Mouse (Mus musculus): Measurements from ENCODE around the gene Il12rb1. TPM values are rescaled to one million over a fixed set of nuclear protein-coding genes. Genes with fewer than 3 reads are reported as not detected.
"Not testable (repeated sequence)": the region's sequence is repeated elsewhere in the genome, so short reads cannot be mapped to it uniquely, and the experiment has no call there.

Gene Il12rb1
- total RNA-seq, 1 experiment from 2014 or later = 6.1 TPM

- no peak for ATAC-seq (replicated peaks in 1 of 2; ENCODE audit: insufficient read depth in 1 of 2, low FRiP score in 2 of 2, low TSS enrichment in 1 of 2, low read depth in 1 of 2, poor library complexity in 2 of 2, severe bottlenecking in 2 of 2)
These were observed 879 bp downstream of the Il12rb1 start for GRCm38 (mm10) chr8:70808955-70809701.

- ATAC-seq (replicated peaks in 1 of 2; ENCODE audit: insufficient read depth in 1 of 2, low FRiP score in 2 of 2, low TSS enrichment in 1 of 2, low read depth in 1 of 2, poor library complexity in 2 of 2, severe bottlenecking in 2 of 2) = peak; percentile 25 to 42; a peak in 1 of 4 replicates
These were observed 2.9 kb downstream of the Il12rb1 start for GRCm38 (mm10) chr8:70810962-70811680.

GRCm38 (mm10) chr8:70812055-70812454 lies 3.8 kb downstream of the Il12rb1 start:
- no peak for ATAC-seq (replicated peaks in 1 of 2; ENCODE audit: insufficient read depth in 1 of 2, low FRiP score in 2 of 2, low TSS enrichment in 1 of 2, low read depth in 1 of 2, poor library complexity in 2 of 2, severe bottlenecking in 2 of 2)

- no peak for ATAC-seq (replicated peaks in 1 of 2; ENCODE audit: insufficient read depth in 1 of 2, low FRiP score in 2 of 2, low TSS enrichment in 1 of 2, low read depth in 1 of 2, poor library complexity in 2 of 2, severe bottlenecking in 2 of 2)
These were observed 4.6 kb downstream of the Il12rb1 start for GRCm38 (mm10) chr8:70812885-70813284.

- ATAC-seq (replicated peaks in 1 of 2; ENCODE audit: insufficient read depth in 1 of 2, low FRiP score in 2 of 2, low TSS enrichment in 1 of 2, low read depth in 1 of 2, poor library complexity in 2 of 2, severe bottlenecking in 2 of 2) = no peak
These were observed 8.4 kb downstream of the Il12rb1 start for GRCm38 (mm10) chr8:70816679-70817078.

GRCm38 (mm10) chr8:70820101-70820935 lies 12.1 kb downstream of the Il12rb1 start:
- no peak for ATAC-seq (replicated peaks in 1 of 2; ENCODE audit: insufficient read depth in 1 of 2, low FRiP score in 2 of 2, low TSS enrichment in 1 of 2, low read depth in 1 of 2, poor library complexity in 2 of 2, severe bottlenecking in 2 of 2)

GRCm38 (mm10) chr8:70821399-70821962 lies 13.2 kb downstream of the Il12rb1 start:
- peak; percentile 85 to 88 for ATAC-seq (replicated peaks in 1 of 2; ENCODE audit: insufficient read depth in 1 of 2, low FRiP score in 2 of 2, low TSS enrichment in 1 of 2, low read depth in 1 of 2, poor library complexity in 2 of 2, severe bottlenecking in 2 of 2)

- ATAC-seq (replicated peaks in 1 of 2; ENCODE audit: insufficient read depth in 1 of 2, low FRiP score in 2 of 2, low TSS enrichment in 1 of 2, low read depth in 1 of 2, poor library complexity in 2 of 2, severe bottlenecking in 2 of 2) = no peak
These were observed 13.7 kb downstream of the Il12rb1 start for GRCm38 (mm10) chr8:70821992-70822391.

- ATAC-seq (replicated peaks in 1 of 2; ENCODE audit: insufficient read depth in 1 of 2, low FRiP score in 2 of 2, low TSS enrichment in 1 of 2, low read depth in 1 of 2, poor library complexity in 2 of 2, severe bottlenecking in 2 of 2) = not testable (repeated sequence)
These were observed 14.3 kb downstream of the Il12rb1 start for GRCm38 (mm10) chr8:70822594-70822993.

- ATAC-seq (replicated peaks in 1 of 2; ENCODE audit: insufficient read depth in 1 of 2, low FRiP score in 2 of 2, low TSS enrichment in 1 of 2, low read depth in 1 of 2, poor library complexity in 2 of 2, severe bottlenecking in 2 of 2) = no peak
These were observed 15.6 kb downstream of the Il12rb1 start for GRCm38 (mm10) chr8:70823802-70824201.

- no peak for ATAC-seq (replicated peaks in 1 of 2; ENCODE audit: insufficient read depth in 1 of 2, low FRiP score in 2 of 2, low TSS enrichment in 1 of 2, low read depth in 1 of 2, poor library complexity in 2 of 2, severe bottlenecking in 2 of 2)
These were observed 17.6 kb downstream of the Il12rb1 start for GRCm38 (mm10) chr8:70825816-70826215.

- 0 out of 4 replicates have a peak, but pooled peaks of 1 of the 2 experiments have one; percentile 32 for ATAC-seq (replicated peaks in 1 of 2; ENCODE audit: insufficient read depth in 1 of 2, low FRiP score in 2 of 2, low TSS enrichment in 1 of 2, low read depth in 1 of 2, poor library complexity in 2 of 2, severe bottlenecking in 2 of 2)
These were observed 18.8 kb downstream of the Il12rb1 start for GRCm38 (mm10) chr8:70827010-70827409.

- no peak for ATAC-seq (replicated peaks in 1 of 2; ENCODE audit: insufficient read depth in 1 of 2, low FRiP score in 2 of 2, low TSS enrichment in 1 of 2, low read depth in 1 of 2, poor library complexity in 2 of 2, severe bottlenecking in 2 of 2)
These were observed 19.5 kb downstream of the Il12rb1 start for GRCm38 (mm10) chr8:70827796-70828195.

- ATAC-seq (replicated peaks in 1 of 2; ENCODE audit: insufficient read depth in 1 of 2, low FRiP score in 2 of 2, low TSS enrichment in 1 of 2, low read depth in 1 of 2, poor library complexity in 2 of 2, severe bottlenecking in 2 of 2) = no peak
These were observed 23.3 kb downstream of the Il12rb1 start for GRCm38 (mm10) chr8:70831517-70831916.

- ATAC-seq (replicated peaks in 1 of 2; ENCODE audit: insufficient read depth in 1 of 2, low FRiP score in 2 of 2, low TSS enrichment in 1 of 2, low read depth in 1 of 2, poor library complexity in 2 of 2, severe bottlenecking in 2 of 2) = no peak
These were observed 24.1 kb downstream of the Il12rb1 start for GRCm38 (mm10) chr8:70832371-70832770.

- ATAC-seq (replicated peaks in 1 of 2; ENCODE audit: insufficient read depth in 1 of 2, low FRiP score in 2 of 2, low TSS enrichment in 1 of 2, low read depth in 1 of 2, poor library complexity in 2 of 2, severe bottlenecking in 2 of 2) = peak; percentile 66 to 72; a peak in 3 of 4 replicates
These were observed 24.8 kb downstream of the Il12rb1 start for GRCm38 (mm10) chr8:70833018-70833482.

- no peak for ATAC-seq (replicated peaks in 1 of 2; ENCODE audit: insufficient read depth in 1 of 2, low FRiP score in 2 of 2, low TSS enrichment in 1 of 2, low read depth in 1 of 2, poor library complexity in 2 of 2, severe bottlenecking in 2 of 2)
These were observed 25.3 kb downstream of the Il12rb1 start for GRCm38 (mm10) chr8:70833520-70833919.
